Mouse (Mus musculus) Muller cell, postnatal 12 days (primary cell): ENCODE data around the gene Emilin1.

Experiments
- DNase-seq: peaks from one replicate; pipeline ENCODE4 v3.0.0-alpha.2; 2015; ENCODE audit errors: inconsistent ontology term

Emilin1 gene

GRCm38 (mm10) chr5:30907413-30908059 is 5.7 kb upstream of the Emilin1 start, which contains the start of gene Ost4:
TSS of gene Ost4 (minus strand) at chr5:30907788.
- peak; percentile 95 for DNase-seq

DNA sequence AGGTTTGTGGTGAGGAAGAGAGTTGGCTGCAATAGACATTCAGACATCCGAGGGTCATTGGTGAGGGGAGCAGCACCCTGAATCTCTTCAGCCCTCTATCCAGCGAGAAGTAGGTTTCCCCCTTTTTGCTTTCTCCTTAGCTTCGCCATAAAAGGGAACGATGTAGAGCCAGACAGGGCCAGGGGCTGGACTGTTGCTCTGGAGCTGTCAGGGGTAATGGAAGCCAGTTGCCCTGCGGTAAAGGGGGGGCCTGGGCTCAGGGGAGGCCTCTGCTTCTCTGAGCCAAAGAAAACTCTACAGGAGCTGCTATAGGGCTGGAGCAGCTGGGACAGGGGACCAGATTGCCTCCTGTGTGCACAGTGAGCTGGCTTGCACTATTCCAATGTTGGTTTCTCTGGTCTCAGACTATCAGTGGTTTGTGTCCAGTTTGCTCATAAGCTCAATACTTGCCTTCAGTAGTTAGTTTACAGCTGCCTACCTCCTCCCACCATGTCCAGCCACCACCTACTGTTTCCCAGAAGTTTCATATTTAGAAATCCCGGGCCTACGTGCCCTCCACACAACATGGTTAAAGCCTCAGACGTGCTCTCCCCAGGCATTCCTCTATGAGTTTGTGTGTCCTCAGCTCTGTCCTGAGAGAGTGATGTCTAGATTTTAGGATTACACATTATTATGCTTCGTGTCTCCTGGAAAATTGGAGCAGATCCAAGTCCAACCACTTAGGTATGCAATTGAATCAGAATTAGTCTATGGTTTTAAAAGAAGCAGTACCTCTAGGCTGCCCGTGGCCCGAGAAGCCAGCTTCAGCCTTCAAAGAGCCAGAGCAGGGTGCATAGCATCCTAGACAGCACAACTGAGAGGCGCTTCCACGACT is 4.5 kb upstream of the Emilin1 start:
- DNase-seq, result no peak

DNA sequence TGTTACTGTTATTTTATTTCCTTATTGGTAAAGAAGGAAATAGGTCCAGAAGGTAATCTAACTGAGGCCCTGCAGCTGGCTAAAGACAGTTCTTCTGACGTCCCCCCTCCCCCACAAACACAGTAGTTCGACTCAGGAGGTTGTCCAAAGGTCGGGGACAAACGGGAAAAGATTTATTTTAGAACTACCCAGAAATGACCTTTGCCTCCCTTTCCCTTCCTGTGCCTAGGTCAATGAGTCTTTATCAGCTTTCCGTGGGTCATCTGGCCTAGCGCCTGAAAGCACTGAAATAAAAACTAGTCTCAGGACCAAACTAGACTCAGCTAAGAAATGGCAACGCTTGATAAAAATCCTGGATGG is 3.9 kb upstream of the Emilin1 start:
- DNase-seq, result no peak

- no peak for DNase-seq
Observed at GRCm38 (mm10) chr5:30909863-30910262, 3.3 kb upstream of the Emilin1 start.

DNA sequence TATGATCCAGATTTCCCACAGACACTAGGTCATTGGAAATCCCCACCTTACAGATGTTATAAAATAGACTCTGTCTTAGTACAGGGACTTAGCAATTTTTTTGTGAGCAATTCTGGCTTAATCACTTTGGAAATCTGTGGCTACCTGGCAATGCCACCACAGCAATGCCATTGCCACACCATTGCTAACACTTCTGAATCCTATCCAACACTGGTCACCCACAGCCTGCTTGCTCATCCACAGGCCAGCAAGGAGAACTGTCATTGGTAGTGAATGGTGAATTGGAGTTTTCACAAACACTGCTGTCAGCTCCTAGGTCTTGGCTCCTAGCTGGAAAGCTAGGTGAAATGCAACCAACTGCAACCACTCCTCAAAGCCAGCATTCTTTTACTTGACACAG is 2.7 kb upstream of the Emilin1 start:
- DNase-seq, result no peak

DNA sequence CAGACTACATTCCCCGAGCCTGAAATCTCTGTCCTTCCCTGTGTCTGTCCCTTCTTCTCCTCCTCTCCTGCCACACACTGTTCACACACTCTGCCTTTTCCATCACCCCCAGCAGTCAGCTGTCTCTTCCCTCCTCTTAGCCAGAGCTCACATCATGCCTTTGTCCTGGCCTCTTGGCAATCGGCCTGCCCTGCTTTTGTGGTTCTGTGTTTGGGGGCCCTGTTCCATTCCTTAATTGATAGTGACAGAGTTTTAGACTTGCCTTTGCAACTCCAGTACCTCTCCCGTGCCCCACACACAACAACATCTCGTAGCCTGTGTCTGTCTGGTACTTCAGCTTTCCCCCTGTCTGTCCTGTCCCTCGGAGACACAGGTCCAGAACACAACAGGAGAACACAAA is 1.0 kb upstream of the Emilin1 start:
- peak; percentile 72 for DNase-seq

GRCm38 (mm10) chr5:30914101-30914635 is 966 bp downstream of the Emilin1 start:
- no peak for DNase-seq

DNA sequence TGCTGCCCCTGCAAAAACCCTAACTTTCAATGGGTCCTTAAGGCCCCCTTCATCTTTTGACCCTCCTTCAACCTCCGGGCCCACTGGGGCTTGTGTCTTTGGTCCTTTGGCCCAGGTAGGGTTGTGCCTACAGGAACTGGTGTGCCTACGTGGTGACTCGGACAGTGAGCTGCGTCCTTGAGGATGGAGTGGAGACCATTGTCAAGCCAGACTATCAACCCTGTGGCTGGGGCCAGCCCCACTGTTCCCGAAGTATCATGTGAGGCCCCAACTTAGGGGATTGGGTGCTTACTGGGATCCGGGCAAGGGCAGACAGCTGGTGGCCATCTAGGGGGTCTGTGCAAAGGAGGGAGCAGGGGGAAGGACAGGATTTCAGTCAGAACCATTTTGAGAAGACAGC is 1.6 kb downstream of the Emilin1 start:
- DNase-seq, result no peak

- DNase-seq, result no peak
Observed at GRCm38 (mm10) chr5:30915456-30915855, 2.3 kb downstream of the Emilin1 start.

- peak; percentile 95 for DNase-seq
Observed at GRCm38 (mm10) chr5:30915974-30916433, 2.8 kb downstream of the Emilin1 start.

DNA sequence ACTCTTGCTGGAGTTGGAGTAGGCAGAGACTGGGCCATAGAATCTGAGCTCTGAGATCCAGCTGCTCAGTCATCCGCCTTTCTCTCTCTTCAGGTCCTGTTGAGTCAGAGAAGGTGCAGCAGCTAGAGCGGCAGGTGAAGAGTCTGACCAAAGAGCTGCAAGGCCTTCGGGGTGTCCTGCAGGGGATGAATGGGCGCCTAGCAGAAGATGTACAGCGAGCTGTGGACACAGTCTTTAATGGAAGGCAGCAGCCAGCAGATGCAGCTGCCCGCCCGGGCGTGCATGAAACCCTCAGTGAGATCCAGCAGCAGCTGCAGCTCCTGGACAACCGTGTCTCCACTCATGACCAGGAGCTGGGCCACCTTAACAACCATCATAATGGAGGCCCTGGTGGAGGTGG is 3.6 kb downstream of the Emilin1 start:
- no peak for DNase-seq

DNA sequence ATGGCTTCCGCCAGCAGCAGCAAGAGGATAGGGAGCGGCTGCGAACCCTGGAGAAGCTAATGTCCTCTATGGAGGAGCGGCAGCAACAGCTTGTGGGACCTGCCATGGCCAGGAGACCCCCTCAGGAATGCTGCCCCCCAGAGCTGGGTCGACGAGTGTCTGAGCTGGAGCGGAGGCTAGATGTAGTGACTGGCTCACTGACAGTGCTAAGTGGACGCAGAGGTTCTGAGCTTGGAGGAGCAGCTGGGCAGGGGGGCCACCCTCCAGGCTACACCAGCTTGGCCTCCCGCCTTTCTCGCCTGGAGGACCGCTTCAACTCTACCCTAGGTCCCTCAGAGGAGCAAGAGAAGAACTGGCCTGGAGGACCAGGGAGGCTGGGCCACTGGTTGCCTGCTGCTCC is 4.1 kb downstream of the Emilin1 start:
- DNase-seq, result no peak

DNA sequence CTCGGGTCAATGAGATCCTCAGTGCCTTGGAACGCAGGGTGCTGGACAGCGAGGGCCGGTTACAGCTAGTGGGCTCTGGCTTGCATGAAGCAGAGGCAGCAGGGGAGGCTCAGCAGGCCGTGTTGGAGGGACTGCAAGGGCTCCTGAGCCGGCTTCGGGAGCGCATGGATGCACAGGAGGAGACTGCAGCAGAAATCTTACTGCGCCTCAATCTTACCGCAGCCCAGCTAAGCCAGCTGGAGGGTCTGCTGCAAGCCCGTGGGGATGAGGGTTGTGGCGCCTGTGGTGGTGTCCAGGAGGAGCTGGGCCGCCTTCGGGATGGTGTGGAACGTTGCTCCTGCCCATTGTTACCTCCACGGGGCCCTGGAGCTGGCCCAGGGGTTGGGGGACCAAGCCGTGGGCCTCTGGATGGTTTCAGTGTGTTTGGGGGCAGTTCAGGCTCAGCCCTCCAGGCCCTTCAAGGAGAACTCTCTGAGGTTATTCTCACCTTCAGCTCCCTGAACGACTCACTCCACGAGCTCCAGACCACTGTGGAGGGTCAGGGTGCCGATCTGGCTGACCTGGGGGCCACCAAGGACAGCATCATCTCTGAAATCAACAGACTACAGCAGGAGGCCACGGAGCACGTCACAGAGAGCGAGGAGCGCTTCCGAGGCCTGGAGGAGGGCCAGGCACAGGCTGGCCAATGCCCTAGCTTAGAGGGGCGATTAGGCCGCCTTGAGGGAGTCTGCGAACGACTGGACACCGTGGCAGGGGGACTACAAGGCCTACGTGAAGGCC is 4.9 kb downstream of the Emilin1 start:
- no peak for DNase-seq

GRCm38 (mm10) chr5:30918691-30919090 is 5.5 kb downstream of the Emilin1 start:
- DNase-seq, result no peak

DNA sequence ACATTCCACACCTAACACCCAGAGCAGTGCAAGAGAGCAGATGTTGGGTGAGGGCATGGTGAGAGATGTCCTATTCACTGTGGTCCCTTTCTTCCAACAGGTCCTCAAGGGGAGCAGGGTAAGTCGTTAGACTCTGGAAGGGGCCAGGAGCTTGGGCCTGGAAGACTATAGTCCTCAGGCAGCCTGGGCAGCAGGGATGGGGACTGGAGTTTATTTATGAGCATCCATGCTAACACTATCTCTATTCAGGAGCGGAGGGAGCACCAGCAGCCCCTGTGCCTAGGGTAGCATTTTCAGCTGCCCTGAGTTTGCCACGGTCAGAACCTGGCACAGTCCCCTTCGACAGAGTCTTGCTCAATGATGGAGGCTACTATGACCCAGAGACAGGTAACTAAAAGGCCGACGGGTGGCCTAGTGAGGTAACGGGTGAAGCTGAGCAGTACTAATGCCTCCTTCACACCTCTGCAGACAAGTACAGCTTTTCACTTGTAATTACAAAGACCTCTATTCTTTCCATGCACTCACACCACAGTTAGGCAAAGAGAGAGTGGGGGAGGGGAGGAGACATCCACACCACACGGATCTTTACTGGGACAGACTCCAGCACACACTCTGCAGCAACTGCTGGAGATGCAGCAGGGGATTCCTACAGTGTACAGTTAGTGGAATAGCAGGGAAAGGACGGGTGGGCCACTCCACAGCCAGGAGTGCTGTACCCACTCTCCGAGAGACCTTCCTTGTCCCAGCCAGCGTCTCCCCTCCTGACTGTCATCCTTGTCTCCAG is 6.8 kb downstream of the Emilin1 start:
- DNase-seq, result no peak

DNA sequence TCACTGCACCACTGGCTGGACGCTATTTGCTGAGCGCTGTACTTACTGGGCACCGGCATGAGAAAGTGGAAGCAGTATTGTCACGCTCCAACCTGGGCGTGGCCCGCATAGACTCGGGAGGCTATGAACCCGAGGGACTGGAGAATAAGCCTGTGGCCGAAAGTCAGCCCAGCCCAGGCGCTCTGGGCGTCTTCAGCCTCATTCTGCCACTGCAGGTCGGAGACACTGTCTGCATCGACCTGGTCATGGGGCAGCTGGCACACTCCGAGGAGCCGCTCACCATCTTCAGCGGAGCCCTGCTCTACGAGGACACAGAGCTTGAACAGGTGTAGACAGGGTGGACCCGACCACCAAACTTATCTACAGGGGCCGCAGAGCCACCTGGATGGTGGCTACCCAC is 7.4 kb downstream of the Emilin1 start:
- DNase-seq, result no peak

DNA sequence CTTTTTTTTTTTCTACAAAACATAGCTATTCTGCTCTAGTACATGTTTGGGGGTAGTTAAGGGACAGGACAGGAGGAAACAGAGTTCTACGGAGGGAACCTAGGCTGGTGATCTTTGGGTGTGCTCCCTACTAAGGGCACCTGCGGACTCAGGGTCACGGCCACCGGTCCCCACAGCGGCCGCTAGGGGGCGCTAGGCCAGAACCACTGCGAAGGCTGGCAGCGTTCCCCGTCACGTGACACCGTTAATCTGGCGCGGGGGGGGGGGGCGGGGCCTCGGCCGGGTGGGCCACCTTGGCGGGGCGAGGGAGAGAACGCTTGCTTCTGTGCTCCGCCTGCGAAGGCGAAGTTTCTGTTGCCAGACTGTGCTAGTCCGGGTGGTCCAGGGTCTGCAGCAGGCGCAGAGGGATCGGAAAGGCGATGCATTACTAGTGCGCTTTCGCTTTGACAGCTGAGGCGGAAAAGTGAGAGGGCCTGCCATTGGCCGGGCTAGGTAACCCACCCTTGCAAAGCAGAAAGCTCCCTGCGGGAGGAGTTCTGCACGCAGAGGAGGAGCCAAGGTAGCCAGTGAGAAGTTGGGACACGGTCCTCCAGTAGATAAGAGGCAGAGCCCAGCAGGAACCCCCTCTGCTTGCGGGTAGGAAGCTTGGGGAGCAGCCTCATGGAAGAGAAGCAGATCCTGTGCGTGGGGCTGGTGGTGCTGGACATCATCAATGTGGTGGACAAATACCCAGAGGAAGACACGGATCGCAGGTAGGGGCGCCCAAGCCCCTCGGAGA is 8.2 kb downstream of the Emilin1 start, which contains the start of gene Khk:
Gene Khk (plus strand): TSS at position 176 of the 778 bp plus-strand sequence.
- DNase-seq, result peak; percentile 88

GRCm38 (mm10) chr5:30922581-30923041 is 9.4 kb downstream of the Emilin1 start:
- no peak for DNase-seq

DNA sequence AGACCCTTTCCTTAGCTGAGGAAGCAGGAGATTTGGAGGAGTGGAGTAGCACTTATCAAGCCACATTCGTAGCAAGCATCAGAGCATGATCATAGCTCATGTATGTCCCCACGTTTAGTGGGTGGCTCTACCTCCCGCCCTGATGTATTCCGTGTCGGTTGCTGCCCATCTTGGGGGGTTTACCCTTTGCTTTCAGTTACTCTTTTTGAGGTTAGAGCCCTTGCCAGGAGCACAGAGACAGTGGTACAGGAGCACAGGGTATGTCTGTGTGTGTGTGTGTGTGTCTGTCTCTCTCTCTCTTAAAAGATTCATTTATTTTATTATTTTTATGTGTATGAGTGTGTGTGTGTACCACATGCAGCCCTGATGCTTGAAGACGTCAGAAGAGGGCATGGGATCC is 9.9 kb downstream of the Emilin1 start:
- DNase-seq, result no peak

DNA sequence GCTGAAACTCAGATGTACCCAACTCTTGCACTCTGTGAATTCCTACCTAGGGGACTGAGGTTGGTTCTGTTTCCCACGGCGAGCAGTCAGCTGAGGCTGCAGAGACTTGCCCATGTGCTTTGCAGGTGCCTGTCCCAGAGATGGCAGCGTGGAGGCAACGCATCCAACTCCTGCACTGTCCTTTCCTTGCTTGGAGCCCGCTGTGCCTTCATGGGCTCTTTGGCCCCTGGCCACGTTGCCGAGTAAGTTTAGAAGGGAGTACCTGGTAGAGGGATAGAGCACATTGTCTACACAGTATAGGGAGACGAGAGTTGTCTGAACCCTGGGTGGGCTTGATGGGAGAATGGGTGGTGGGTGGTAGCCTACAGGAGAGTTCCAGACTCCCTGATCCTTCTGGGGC is 11.4 kb downstream of the Emilin1 start:
- no peak for DNase-seq
